Mouse (Mus musculus) intestine, embryonic 16.5 days (tissue): ENCODE data around the gene Macrod1. TPM values are rescaled to one million over a fixed set of nuclear protein-coding genes. Genes with fewer than 3 reads are reported as not detected.
A peak's percentile ranks its signal among the peaks of the same experiment; 100 is the strongest.

Experiments
- ATAC-seq: fragments of 200-750 bp; cut with Nextera tagmentation; 2 replicates; pipeline ENCODE4 v1.8.0; 2017; ENCODE audit warnings: moderate TSS enrichment, moderate library complexity
- H3K27ac ChIP-seq: fragments of 300-500 bp; sonication (generic); 2 replicates; pipeline ENCODE4 v1.5.1; 2014; ENCODE audit warnings: mild to moderate bottlenecking, low read length
- H3K27me3 ChIP-seq: fragments of 300-500 bp; sonication (generic); replicated peaks from 2 replicates; pipeline ENCODE4 v1.6.1; 2014; ENCODE audit warnings: low read length, control low read depth, mixed read lengths; ENCODE audit not compliant: control insufficient read depth, insufficient read depth
- H3K36me3 ChIP-seq: fragments of 300-500 bp; sonication (generic); 2 replicates; pipeline ENCODE4 v1.6.1; 2014; ENCODE audit warnings: low read length, control low read depth; ENCODE audit not compliant: control insufficient read depth, insufficient read depth
- H3K4me1 ChIP-seq: fragments of 300-500 bp; sonication (generic); 2 replicates; pipeline ENCODE4 v1.6.1; 2014; ENCODE audit warnings: low read length, control low read depth, mixed read lengths; ENCODE audit not compliant: control insufficient read depth, insufficient read depth
- H3K4me2 ChIP-seq: fragments of 300-500 bp; sonication (generic); 2 replicates; pipeline ENCODE4 v1.6.1; 2014; ENCODE audit warnings: low read depth, low read length, control low read depth
- H3K4me3 ChIP-seq: fragments of 300-500 bp; sonication (generic); 2 replicates; pipeline ENCODE4 v1.5.1; 2014; ENCODE audit warnings: mild to moderate bottlenecking, low read length
- H3K9ac ChIP-seq: fragments of 300-500 bp; sonication (generic); 2 replicates; pipeline ENCODE4 v1.6.1; 2014; ENCODE audit warnings: low read depth, low read length
- H3K9me3 ChIP-seq: fragments of 300-500 bp; sonication (generic); 2 replicates; pipeline ENCODE4 v1.6.1; 2016; ENCODE audit warnings: low read length, control low read depth; ENCODE audit not compliant: control insufficient read depth
- WGBS: fragments of 180-500 bp; shearing (Covaris S2); extraction: QIAGEN DNeasy Blood & Tissue Kit; methylation state at CpG from one replicate; pipeline ENCODE4 v1.1.7; 2014; 5-methylcytosine and 5-hydroxymethylcytosine counted together
- polyA plus RNA-seq: library from polyadenylated mRNA; unstranded; fragments of >200 nt; fragmentation: Nextera tagmentation; extraction: Ambion mirVana; gene quantifications from 2 replicates; pipeline ENCODE4 v1.2.1, GENCODE M21; 2015

The Macrod1 gene
- polyA plus RNA-seq, 1 experiment from 2014 or later = 11.6 TPM

- Histone ChIP-seq H3K4me1 (no peaks in the 10 kb centered on the region; the same call in 1 of the 2 replicates), H3K36me3 (peaks cover 24% of the 10 kb centered on the region)
These were observed 36.4 kb upstream of the Macrod1 start for GRCm38 (mm10) chr19:7020224-7020641.

GRCm38 (mm10) chr19:7029531-7029930 is 27.1 kb upstream of the Macrod1 start:
- no peak overlapping the region for H3K4me3 ChIP-seq
- no peak overlapping the region for H3K27ac ChIP-seq
- no peaks in the 10 kb centered on the region for H3K4me1 ChIP-seq
- peaks cover 26% of the 10 kb centered on the region for H3K36me3 ChIP-seq
- no peak overlapping the region for H3K4me2 ChIP-seq
- no peak overlapping the region for H3K9ac ChIP-seq
- no peaks in the 10 kb centered on the region for H3K27me3 ChIP-seq
- 92% methylated on average over 5 of the region's 5 CpGs for WGBS
- no peaks in the 10 kb centered on the region for H3K9me3 ChIP-seq
- no peak for ATAC-seq

More at GRCm38 (mm10) chr19:7020224-7020641, 36.4 kb upstream of the Macrod1 start:
- no peaks in the 10 kb centered on the region for H3K27me3 ChIP-seq
- no peak overlapping the region for H3K4me3 ChIP-seq
- ATAC-seq = peak; percentile 56
- H3K9me3 ChIP-seq = no peaks in the 10 kb centered on the region
- H3K9ac ChIP-seq = no peak overlapping the region
- no peak overlapping the region for H3K27ac ChIP-seq
- no peak overlapping the region for H3K4me2 ChIP-seq
- 49% methylated on average over 3 of the region's 3 CpGs for WGBS

- WGBS = 95% methylated on average over 5 of the region's 5 CpGs
- no peak for ATAC-seq
- no peaks in the 10 kb centered on the region for H3K9me3 ChIP-seq
- H3K4me1 ChIP-seq = peaks cover 19% of the 10 kb centered on the region
- H3K36me3 ChIP-seq = peaks cover 13% of the 10 kb centered on the region
- no peak overlapping the region for H3K27ac ChIP-seq
- no peak overlapping the region for H3K4me3 ChIP-seq
- no peak overlapping the region for H3K9ac ChIP-seq
- no peak overlapping the region for H3K4me2 ChIP-seq
- no peaks in the 10 kb centered on the region for H3K27me3 ChIP-seq
These were observed 22.6 kb upstream of the Macrod1 start for GRCm38 (mm10) chr19:7034006-7034405.

GRCm38 (mm10) chr19:7039088-7039720 is 17.4 kb upstream of the Macrod1 start:
- no peaks in the 10 kb centered on the region for H3K9me3 ChIP-seq
- 1% methylated on average over 35 of the region's 35 CpGs for WGBS
- H3K36me3 ChIP-seq = no peaks in the 10 kb centered on the region; the same call in none of the 2 replicates
- H3K27ac ChIP-seq = peak overlapping the region; percentile 82
- peaks cover 19% of the 10 kb centered on the region for H3K4me1 ChIP-seq
- peak overlapping the region; percentile 96 for H3K9ac ChIP-seq
- H3K27me3 ChIP-seq = no peaks in the 10 kb centered on the region
- peak overlapping the region; percentile 68 for H3K4me2 ChIP-seq
- H3K4me3 ChIP-seq = peak overlapping the region; percentile 78
- ATAC-seq = no peak; the same call in none of the 2 replicates

- Histone ChIP-seq H3K36me3 (no peaks in the 10 kb centered on the region; the same call in 1 of the 2 replicates), H3K4me1 (peaks cover 19% of the 10 kb centered on the region), H3K4me2 (peak within 1 kb of the TSS; percentile 86), H3K27ac (peak within 1 kb of the TSS; percentile 84), H3K27me3 (no peaks in the 10 kb centered on the region), H3K9ac (peak within 1 kb of the TSS; percentile 96), H3K4me3 (peak within 1 kb of the TSS; percentile 78), H3K9me3 (no peaks in the 10 kb centered on the region)
- peak; percentile 99 for ATAC-seq
- WGBS = under 1% methylated on average over 49 of the region's 49 CpGs
These were observed 16.6 kb upstream of the Macrod1 start, which contains the start of gene Stip1 for GRCm38 (mm10) chr19:7039841-7040636. Gene Stip1, minus strand, starts transcription at chr19:7039967.

- no peaks in the 10 kb centered on the region for H3K27me3 ChIP-seq
- peak overlapping the region; percentile 51 for H3K4me3 ChIP-seq
- 21% methylated on average over 13 of the region's 13 CpGs for WGBS
- peaks cover 19% of the 10 kb centered on the region for H3K4me1 ChIP-seq
- H3K4me2 ChIP-seq = peak overlapping the region; percentile 86
- no peaks in the 10 kb centered on the region for H3K9me3 ChIP-seq
- peak overlapping the region; percentile 84 for H3K27ac ChIP-seq
- no peaks in the 10 kb centered on the region for H3K36me3 ChIP-seq
- H3K9ac ChIP-seq = peak overlapping the region; percentile 73
- peak; percentile 1; the same call in 1 of the 2 replicates for ATAC-seq
These were observed 15.9 kb upstream of the Macrod1 start for GRCm38 (mm10) chr19:7040637-7041130.

GRCm38 (mm10) chr19:7041171-7041570 is 15.4 kb upstream of the Macrod1 start:
- no peak overlapping the region for H3K9ac ChIP-seq
- WGBS = 87% methylated on average over 2 of the region's 2 CpGs
- no peak overlapping the region for H3K4me2 ChIP-seq

GRCm38 (mm10) chr19:7044279-7044678 is 12.3 kb upstream of the Macrod1 start:
- H3K9me3 ChIP-seq = no peaks in the 10 kb centered on the region
- no peak overlapping the region for H3K4me3 ChIP-seq
- ATAC-seq = no peak
- no peak overlapping the region for H3K9ac ChIP-seq
- H3K4me2 ChIP-seq = no peak overlapping the region
- no peaks in the 10 kb centered on the region for H3K36me3 ChIP-seq
- 60% methylated on average over 4 of the region's 4 CpGs for WGBS
- no peaks in the 10 kb centered on the region for H3K27me3 ChIP-seq
- H3K27ac ChIP-seq = no peak overlapping the region
- H3K4me1 ChIP-seq = no peaks in the 10 kb centered on the region; the same call in 1 of the 2 replicates

More at GRCm38 (mm10) chr19:7041171-7041570, 15.4 kb upstream of the Macrod1 start:
- Histone ChIP-seq H3K27ac (peak overlapping the region; percentile 84; the same call in 1 of the 2 replicates), H3K9me3 (no peaks in the 10 kb centered on the region), H3K36me3 (no peaks in the 10 kb centered on the region), H3K4me1 (peaks cover 19% of the 10 kb centered on the region), H3K4me3 (no peak overlapping the region), H3K27me3 (no peaks in the 10 kb centered on the region)
- ATAC-seq = no peak

GRCm38 (mm10) chr19:7044706-7045105 is 11.9 kb upstream of the Macrod1 start:
- Histone ChIP-seq H3K4me1 (no peaks in the 10 kb centered on the region; the same call in 1 of the 2 replicates), H3K27ac (no peak overlapping the region), H3K36me3 (no peaks in the 10 kb centered on the region), H3K9ac (no peak overlapping the region), H3K4me3 (no peak overlapping the region), H3K27me3 (no peaks in the 10 kb centered on the region), H3K9me3 (no peaks in the 10 kb centered on the region), H3K4me2 (no peak overlapping the region)
- no peak for ATAC-seq
- 36% methylated on average over 4 of the region's 4 CpGs for WGBS
